Mouse (Mus musculus) cortical plate, adult 2 months (tissue): Measurements from ENCODE around the gene Siae.

Experiments used
- CTCF ChIP-seq: fragments of 200-500 bp; IDR thresholded peaks from 2 replicates; pipeline ENCODE4 v1.5.1; 2011; ENCODE audit warnings: mild to moderate bottlenecking, control low read depth, low read length; ENCODE audit not compliant: insufficient read depth; ENCODE audit errors: extremely low read depth
- POLR2A ChIP-seq: fragments of 200-500 bp; IDR thresholded peaks from 2 replicates; pipeline ENCODE4 v1.6.1; 2011; ENCODE audit warnings: mild to moderate bottlenecking, low read length, control low read depth; ENCODE audit not compliant: insufficient read depth; ENCODE audit errors: extremely low read depth

- TF ChIP-seq CTCF = no peak
- no peak for TF ChIP-seq POLR2A
Observed at GRCm38 (mm10) chr9:37536851-37537250, 18.6 kb upstream of the Siae start.
